In the genomic region with DNA sequence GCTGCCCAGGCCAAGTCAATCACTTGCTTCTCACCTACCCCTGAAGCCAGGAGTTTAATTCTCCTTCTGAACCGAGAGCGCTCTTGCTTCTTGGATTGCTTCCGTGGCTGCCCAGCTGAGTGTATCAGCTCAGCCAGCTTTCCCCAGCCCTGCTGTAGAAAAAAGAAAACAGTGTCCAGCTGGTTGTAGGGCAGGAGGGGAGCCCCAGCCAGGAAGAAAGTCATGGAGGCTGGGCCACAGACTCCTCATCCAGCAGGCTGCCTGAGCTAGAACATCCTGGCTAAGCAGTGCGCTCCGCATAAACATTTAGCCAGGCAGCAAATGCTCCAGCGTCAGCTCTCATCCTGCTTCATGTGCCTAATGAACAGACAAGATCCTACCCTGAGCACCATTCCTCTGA, we compare ENCODE assay signal across 13 mouse cellular contexts. TPM values are rescaled to one million over a fixed set of nuclear protein-coding genes. Genes with fewer than 3 reads are reported as not detected.
DNase-seq lines count a peak whose midpoint lies in the region; ATAC-seq and TF ChIP-seq lines count a peak whose summit lies in the region.
"Had no signal": no experiment of that assay in that cellular context is flagged by ENCODE, and none has a peak within 500 bp of the region (broad histone marks: within the 10 kb centered on the region; RNA-seq: fewer than 3 reads in every experiment).

No protein-coding gene starts in this region.

- H3K27ac ChIP-seq in kidney, adult 2 months (ENCODE audit: insufficient read depth, low read depth, low read length) = no peak overlapping the region
- H3K27ac ChIP-seq in midbrain, postnatal 0 days (ENCODE audit: low read depth, low read length) = 0 out of 2 replicates have a peak overlapping the region, but pooled peaks have one; percentile 12
- H3K27ac ChIP-seq in midbrain, embryonic 13.5 days = no peak overlapping the region
- H3K27ac ChIP-seq in hindbrain, embryonic 14.5 days = 0 out of 2 replicates have a peak overlapping the region, but pooled peaks have one; percentile 6
- H3K27ac ChIP-seq in neural tube, embryonic 13.5 days (replicated peaks) = peak overlapping the region; percentile 81
- H3K27ac ChIP-seq: limb, embryonic 12.5 days had no signal

- no peak overlapping the region for H3K4me2 ChIP-seq in midbrain, postnatal 0 days (ENCODE audit: low read depth, low read length, poor library complexity, severe bottlenecking)
- H3K4me2 ChIP-seq in midbrain, embryonic 13.5 days (replicated peaks) = no peak overlapping the region
- no peak overlapping the region for H3K4me2 ChIP-seq in hindbrain, embryonic 14.5 days (replicated peaks)
- H3K4me2 ChIP-seq in neural tube, embryonic 13.5 days = peak overlapping the region; percentile 9; the same call in 1 of the 2 replicates
- H3K4me2 ChIP-seq: limb, embryonic 12.5 days had no signal

- no peaks in the 10 kb centered on the region for H3K4me1 ChIP-seq in kidney, adult 2 months (ENCODE audit: control insufficient read depth, insufficient read depth, low read length)
- H3K4me1 ChIP-seq in midbrain, postnatal 0 days (ENCODE audit: insufficient read depth, low read length) = no peaks in the 10 kb centered on the region
- peaks cover 10% of the 10 kb centered on the region for H3K4me1 ChIP-seq in midbrain, embryonic 13.5 days (replicated peaks)
- peaks cover 8% of the 10 kb centered on the region; the same call in 1 of the 2 replicates for H3K4me1 ChIP-seq in hindbrain, embryonic 14.5 days (replicated peaks; ENCODE audit: control insufficient read depth, insufficient read depth, low read length)
- H3K4me1 ChIP-seq in neural tube, embryonic 13.5 days (replicated peaks) = peaks cover 23% of the 10 kb centered on the region

- no peaks in the 10 kb centered on the region for H3K36me3 ChIP-seq in kidney, adult 2 months (ENCODE audit: control insufficient read depth, insufficient read depth, low read length)
- no peaks in the 10 kb centered on the region for H3K36me3 ChIP-seq in midbrain, postnatal 0 days (ENCODE audit: insufficient read depth, low read length)
- H3K36me3 ChIP-seq in midbrain, embryonic 13.5 days = no peaks in the 10 kb centered on the region
- no peaks in the 10 kb centered on the region for H3K36me3 ChIP-seq in hindbrain, embryonic 14.5 days (replicated peaks; ENCODE audit: control insufficient read depth, insufficient read depth)
- H3K36me3 ChIP-seq in neural tube, embryonic 13.5 days = no peaks in the 10 kb centered on the region
- H3K36me3 ChIP-seq: limb, embryonic 12.5 days had no signal

- H3K9me3 ChIP-seq in midbrain, postnatal 0 days (ENCODE audit: low read length) = no peaks in the 10 kb centered on the region
- no peaks in the 10 kb centered on the region for H3K9me3 ChIP-seq in midbrain, embryonic 13.5 days
- H3K9me3 ChIP-seq in hindbrain, embryonic 14.5 days (ENCODE audit: control insufficient read depth, low read length) = no peaks in the 10 kb centered on the region
- no peaks in the 10 kb centered on the region for H3K9me3 ChIP-seq in neural tube, embryonic 13.5 days
- H3K9me3 ChIP-seq: limb, embryonic 12.5 days had no signal

- TF ChIP-seq CTCF in kidney, adult 2 months (conservative IDR thresholded peaks at IDR 0.05; ENCODE audit: insufficient read depth, insufficient read length, low read depth, low read length) = no peak
- TF ChIP-seq CTCF in midbrain, postnatal 0 days (IDR thresholded peaks at IDR 0.05) = no peak

- no peak for ATAC-seq in midbrain, postnatal 0 days (ENCODE audit: low FRiP score)
- no peak for ATAC-seq in midbrain, embryonic 13.5 days
- ATAC-seq in hindbrain, embryonic 14.5 days (ENCODE audit: low FRiP score) = no peak
- peak; percentile 43; the same call in 1 of the 2 replicates for ATAC-seq in neural tube, embryonic 13.5 days (ENCODE audit: low read depth)

- H3K4me3 ChIP-seq in kidney, adult 2 months (ENCODE audit: insufficient read depth, low read depth, low read length) = no peak overlapping the region
- no peak overlapping the region for H3K4me3 ChIP-seq in midbrain, postnatal 0 days (ENCODE audit: low read depth, low read length)
- no peak overlapping the region for H3K4me3 ChIP-seq in midbrain, embryonic 13.5 days (replicated peaks)
- H3K4me3 ChIP-seq in hindbrain, embryonic 14.5 days (replicated peaks; ENCODE audit: low read length) = no peak overlapping the region
- no peak overlapping the region for H3K4me3 ChIP-seq in neural tube, embryonic 13.5 days
- H3K4me3 ChIP-seq: limb, embryonic 12.5 days had no signal

- intact Hi-C loops in left cerebral cortex, postnatal 36 days (cut with DNase I) = no loop called here

- H3K27me3 ChIP-seq in kidney, adult 2 months (replicated peaks; ENCODE audit: control insufficient read depth, insufficient read depth, low read length) = no peaks in the 10 kb centered on the region
- no peaks in the 10 kb centered on the region for H3K27me3 ChIP-seq in midbrain, postnatal 0 days (ENCODE audit: insufficient read depth, low read length)
- no peaks in the 10 kb centered on the region for H3K27me3 ChIP-seq in midbrain, embryonic 13.5 days
- no peaks in the 10 kb centered on the region for H3K27me3 ChIP-seq in hindbrain, embryonic 14.5 days (ENCODE audit: control insufficient read depth, insufficient read depth, low read length)
- H3K27me3 ChIP-seq in neural tube, embryonic 13.5 days = peaks cover 3% of the 10 kb centered on the region; the same call in 1 of the 2 replicates
- H3K27me3 ChIP-seq: limb, embryonic 12.5 days had no signal

- 6% methylated on average over 6 of the region's 6 CpGs for WGBS in kidney, adult 2 months
- WGBS in midbrain, postnatal 0 days = 47% methylated on average over 6 of the region's 6 CpGs
- 63% methylated on average over 6 of the region's 6 CpGs for WGBS in midbrain, embryonic 13.5 days
- 43% methylated on average over 6 of the region's 6 CpGs for WGBS in hindbrain, embryonic 14.5 days
- WGBS in neural tube, embryonic 13.5 days = 35% methylated on average over 6 of the region's 6 CpGs

- TF ChIP-seq POLR2A in kidney, adult 2 months (IDR thresholded peaks at IDR 0.05; ENCODE audit: low read depth, low read length) = no peak

- H3K9ac ChIP-seq in midbrain, postnatal 0 days (replicated peaks; ENCODE audit: low read length, poor library complexity, severe bottlenecking) = no peak overlapping the region
- H3K9ac ChIP-seq in midbrain, embryonic 13.5 days (replicated peaks) = no peak overlapping the region
- H3K9ac ChIP-seq in hindbrain, embryonic 14.5 days = no peak overlapping the region
- H3K9ac ChIP-seq in neural tube, embryonic 13.5 days = 0 out of 2 replicates have a peak overlapping the region, but pooled peaks have one; percentile 41
- H3K9ac ChIP-seq: limb, embryonic 12.5 days had no signal

- peak; percentile 3 for DNase-seq in kidney, adult 2 months
- DNase-seq in kidney, adult 11 months = no peak
- no peak for DNase-seq in midbrain, postnatal 0 days (ENCODE audit: low spot score)
- DNase-seq in hindbrain, embryonic 14.5 days (ENCODE audit: low spot score) = no peak
- no peak for DNase-seq in thymus, postnatal 4 days
- no peak for DNase-seq in left cerebral cortex, postnatal 36 days (ENCODE audit: low spot score in 2 of 2)
- DNase-seq: lung, postnatal 10 days had no signal

RNA-seq across cellular contexts. Expression of a gene that starts 34.9 kb away (rescaled TPM):
- polyA plus RNA-seq in kidney, adult 2 months (2012; rRNA removed) = not detected in 2 replicates
- not detected in 2 replicates for total RNA-seq in midbrain, postnatal 0 days (2014; rRNA removed)
- polyA plus RNA-seq in midbrain, postnatal 0 days (2015; fragmentation: Nextera tagmentation; extraction: Ambion mirVana) = 1.3 TPM in 2 replicates
- polyA plus RNA-seq in midbrain, embryonic 13.5 days (2015; fragmentation: Nextera tagmentation; extraction: Ambion mirVana) = 0.35 and 0.73 TPM in 2 replicates
- 1.1 TPM in 1 of 2 replicates, not detected in the other for polyA plus RNA-seq in hindbrain, embryonic 14.5 days (2014; fragmentation: Nextera tagmentation; extraction: Ambion mirVana)
- 0.48 and 0.71 TPM in 2 replicates for polyA plus RNA-seq in neural tube, embryonic 13.5 days (2015; fragmentation: Nextera tagmentation; extraction: Ambion mirVana)
- not detected for total RNA-seq in left cerebral cortex, postnatal 36 days (2021)
- total RNA-seq: adrenal gland, adult 8-10 months; heart, postnatal 36 days had no signal
- polyA plus RNA-seq: limb, embryonic 12.5 days; spleen, adult 2 months had no signal

RNA-seq across cellular contexts. Expression of a gene that starts 48.3 kb away (rescaled TPM):
- 0.26 and 0.41 TPM in 2 replicates for polyA plus RNA-seq in kidney, adult 2 months (2012; rRNA removed)
- 42.0 and 42.7 TPM in 2 replicates for total RNA-seq in midbrain, postnatal 0 days (2014; rRNA removed)
- 4.2 and 4.4 TPM in 2 replicates for polyA plus RNA-seq in midbrain, postnatal 0 days (2015; fragmentation: Nextera tagmentation; extraction: Ambion mirVana)
- polyA plus RNA-seq in midbrain, embryonic 13.5 days (2015; fragmentation: Nextera tagmentation; extraction: Ambion mirVana) = 1.2 and 1.4 TPM in 2 replicates
- 5.1 and 6.9 TPM in 2 replicates for polyA plus RNA-seq in hindbrain, embryonic 14.5 days (2014; fragmentation: Nextera tagmentation; extraction: Ambion mirVana)
- polyA plus RNA-seq in neural tube, embryonic 13.5 days (2015; fragmentation: Nextera tagmentation; extraction: Ambion mirVana) = 4.5 and 5.1 TPM in 2 replicates
- total RNA-seq in left cerebral cortex, postnatal 36 days (2021) = 10 to 100 TPM; 14.0 to 22.9 TPM

Comparison
In these comparisons a context has a peak if more than half of its experiments do, and no peak if none do; other contexts are left out.
1. H3K27ac ChIP-seq: peak in midbrain, postnatal 0 days (single experiment), hindbrain, embryonic 14.5 days (single experiment) and neural tube, embryonic 13.5 days (single experiment); none in kidney, adult 2 months (single experiment) and midbrain, embryonic 13.5 days (single experiment).